Mouse (Mus musculus) C2C12 (cell line): Measurements from ENCODE around the gene Crym. TPM values are rescaled to one million over a fixed set of nuclear protein-coding genes. Genes with fewer than 3 reads are reported as not detected.

Source experiments
- H3K27me3 ChIP-seq: one replicate; pipeline ENCODE4 v1.6.1; 2011; ENCODE audit not compliant: control insufficient read depth, insufficient read depth, insufficient read length
- H3K36me3 ChIP-seq: one replicate; pipeline ENCODE4 v1.6.1; 2011; ENCODE audit not compliant: control insufficient read depth, insufficient read depth
- H3K4me3 ChIP-seq: one replicate; pipeline ENCODE4 v1.5.1; 2011; ENCODE audit warnings: mild to moderate bottlenecking, control low read depth; ENCODE audit not compliant: poor library complexity, insufficient read depth, severe bottlenecking
- H3K79me2 ChIP-seq: one replicate; pipeline ENCODE4 v1.6.1; 2011; ENCODE audit not compliant: control insufficient read depth, insufficient read depth
- H3K79me3 ChIP-seq: one replicate; pipeline ENCODE4 v1.6.1; 2011; ENCODE audit warnings: low read depth, control low read depth
- H3ac ChIP-seq: one replicate; pipeline ENCODE3; 2011; ENCODE audit warnings: low read depth; ENCODE audit not compliant: control insufficient read depth, insufficient read length
- CEBPB ChIP-seq: IDR thresholded peaks from one replicate; pipeline ENCODE4 v1.6.1; 2011; ENCODE audit warnings: low read depth, mild to moderate bottlenecking, control low read depth, moderate library complexity
- CTCF ChIP-seq: IDR thresholded peaks from one replicate; pipeline ENCODE4 v1.5.1; 2011; ENCODE audit not compliant: control insufficient read depth, insufficient read depth, insufficient read length
- FOSL1 ChIP-seq: IDR thresholded peaks from one replicate; pipeline ENCODE4 v1.8.0; 2011; ENCODE audit warnings: mild to moderate bottlenecking, low read length; ENCODE audit not compliant: poor library complexity, insufficient read depth, severe bottlenecking
- MAX ChIP-seq: IDR thresholded peaks from one replicate; pipeline ENCODE4 v1.6.1; 2011; ENCODE audit warnings: mild to moderate bottlenecking, control low read depth
- MYOD1 ChIP-seq: IDR thresholded peaks from one replicate; pipeline ENCODE4 v1.6.1; 2011; ENCODE audit warnings: low read depth; ENCODE audit not compliant: control insufficient read depth, insufficient read length
- MYOG ChIP-seq: IDR thresholded peaks from one replicate; pipeline ENCODE4 v1.6.1; 2011; ENCODE audit not compliant: control insufficient read depth, insufficient read length; ENCODE audit errors: extremely low read depth
- USF1 ChIP-seq: IDR thresholded peaks from one replicate; pipeline ENCODE4 v1.6.1; 2011; ENCODE audit warnings: low read depth, mild to moderate bottlenecking, control low read depth, moderate library complexity
- polyA plus RNA-seq: library from polyadenylated mRNA; unstranded; fragments of >200 nt; fragmentation: generic; extraction: Trizol; gene quantifications from one replicate; pipeline ENCODE4 v1.2.1, GENCODE M21; 2012; ENCODE audit warnings: missing spikeins

The Crym gene
- polyA plus RNA-seq, 1 experiment: not detected

DNA sequence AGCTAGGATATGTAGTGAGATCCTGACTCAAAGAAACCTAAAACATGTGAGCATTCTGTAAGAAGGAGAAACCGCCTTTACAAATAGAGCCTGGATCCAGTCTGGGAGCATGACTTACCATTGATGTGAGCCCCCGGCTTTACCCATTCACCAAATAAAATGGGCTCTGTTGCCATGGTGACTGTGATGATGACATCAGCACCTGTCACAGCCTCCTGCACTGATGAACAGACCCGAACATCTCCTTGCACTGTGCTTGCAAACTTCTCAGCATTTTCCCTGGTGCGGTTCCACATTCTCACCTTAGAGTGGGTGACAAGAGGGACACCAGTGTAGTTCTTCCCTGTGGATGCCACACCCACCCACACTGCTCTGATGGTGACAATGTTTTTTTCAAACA lies 6.7 kb downstream of the Crym start:
- Histone ChIP-seq H3K4me3 (no peak overlapping the region), H3ac (no peak overlapping the region), H3K36me3 (no peaks in the 10 kb centered on the region), H3K79me2 (no peaks in the 10 kb centered on the region), H3K79me3 (no peaks in the 10 kb centered on the region), H3K27me3 (no peaks in the 10 kb centered on the region)
- TF ChIP-seq MYOG: no peak
- no peak for TF ChIP-seq CEBPB
- TF ChIP-seq USF1: no peak
- TF ChIP-seq CTCF: no peak
- TF ChIP-seq MAX: no peak
- no peak for TF ChIP-seq FOSL1
- no peak for TF ChIP-seq MYOD1

DNA sequence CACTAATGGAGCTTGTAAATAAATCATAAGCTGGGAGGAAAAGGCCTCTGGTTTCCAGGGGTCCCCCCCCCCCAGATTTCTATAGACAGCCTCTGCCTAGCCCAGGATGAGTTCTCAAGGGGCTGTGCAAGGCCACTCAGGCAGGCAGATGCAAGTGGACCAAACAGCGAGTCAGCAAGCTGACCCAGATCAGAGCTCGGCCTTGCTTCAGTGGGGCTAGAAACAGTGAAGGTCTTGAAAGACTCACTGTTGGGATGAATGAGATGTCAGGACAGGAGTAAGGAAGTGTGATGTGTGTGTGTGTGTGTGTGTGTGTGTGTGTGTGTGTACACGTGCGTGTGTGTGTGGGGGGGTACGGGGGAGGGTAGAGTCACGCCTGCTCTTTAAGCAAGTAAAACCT lies 9.1 kb downstream of the Crym start:
- H3K79me2 ChIP-seq: no peaks in the 10 kb centered on the region
- no peak overlapping the region for H3ac ChIP-seq
- TF ChIP-seq CTCF (no peak), FOSL1 (no peak), MAX (no peak), MYOD1 (no peak), MYOG (no peak), CEBPB (no peak), USF1 (no peak)

DNA sequence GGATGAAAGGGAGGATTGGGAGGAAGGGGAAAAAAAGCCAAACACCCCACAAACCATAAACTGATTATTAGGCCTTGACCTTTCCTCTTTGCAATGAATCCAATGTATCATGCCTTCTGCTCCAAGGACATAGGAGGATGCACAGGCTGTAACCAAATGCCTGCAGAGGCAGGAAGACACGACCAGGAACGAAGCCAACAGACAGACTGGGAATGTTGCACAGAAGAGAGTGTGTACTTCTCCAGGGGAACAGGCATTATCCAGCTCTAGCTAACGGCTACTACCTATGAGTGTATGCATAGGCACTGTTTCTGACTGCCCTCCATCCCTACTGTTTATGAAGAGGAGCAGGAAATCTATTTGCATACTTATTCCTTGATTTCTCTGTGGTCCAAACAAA lies 9.7 kb downstream of the Crym start:
- H3K79me2 ChIP-seq: no peaks in the 10 kb centered on the region
- no peaks in the 10 kb centered on the region for H3K27me3 ChIP-seq
- H3K79me3 ChIP-seq: no peaks in the 10 kb centered on the region

More for the DNA sequence above, 9.1 kb downstream of the Crym start:
- Histone ChIP-seq H3K36me3 (no peaks in the 10 kb centered on the region), H3K4me3 (no peak overlapping the region), H3K79me3 (no peaks in the 10 kb centered on the region), H3K27me3 (no peaks in the 10 kb centered on the region)

DNA sequence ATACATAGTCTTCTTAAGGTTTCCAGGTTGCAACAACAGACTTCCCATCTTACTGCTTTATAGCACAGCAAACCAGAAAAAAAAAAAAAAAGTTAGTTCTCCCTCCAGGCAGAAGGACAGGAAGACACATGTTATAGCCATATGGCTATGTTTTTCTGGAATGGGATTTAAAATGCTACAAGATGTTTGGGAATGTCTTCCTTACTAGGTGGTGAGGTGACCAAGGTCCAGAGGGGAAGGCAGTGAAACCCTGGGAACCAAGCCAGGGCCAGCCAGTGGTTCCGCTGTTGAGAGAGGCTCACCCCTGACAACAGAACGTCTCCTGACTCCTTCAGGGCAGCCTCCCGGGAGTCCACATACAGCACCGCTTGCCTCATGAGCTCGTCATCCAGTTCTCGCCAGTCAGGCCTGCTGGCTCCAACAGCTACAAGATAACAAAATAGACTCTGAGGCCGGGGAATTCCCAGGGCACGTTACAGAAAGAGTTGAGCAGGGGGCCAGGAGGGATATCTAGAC lies 11.7 kb downstream of the Crym start:
- Histone ChIP-seq H3K79me2 (no peaks in the 10 kb centered on the region), H3ac (no peak overlapping the region), H3K27me3 (no peaks in the 10 kb centered on the region), H3K79me3 (no peaks in the 10 kb centered on the region), H3K36me3 (no peaks in the 10 kb centered on the region), H3K4me3 (no peak overlapping the region)
- TF ChIP-seq CTCF: no peak
- no peak for TF ChIP-seq CEBPB
- no peak for TF ChIP-seq MYOG
- no peak for TF ChIP-seq FOSL1
- no peak for TF ChIP-seq USF1
- no peak for TF ChIP-seq MAX
- TF ChIP-seq MYOD1: no peak

More for the DNA sequence above, 9.7 kb downstream of the Crym start:
- TF ChIP-seq CEBPB (no peak), MYOG (no peak), CTCF (no peak)
- H3ac ChIP-seq: no peak overlapping the region
- no peaks in the 10 kb centered on the region for H3K36me3 ChIP-seq
- no peak overlapping the region for H3K4me3 ChIP-seq

GRCm38 (mm10) chr7:120189369-120190149 lies 12.4 kb downstream of the Crym start:
- Histone ChIP-seq H3K27me3 (no peaks in the 10 kb centered on the region), H3K36me3 (no peaks in the 10 kb centered on the region), H3ac (no peak overlapping the region), H3K79me3 (no peaks in the 10 kb centered on the region), H3K4me3 (no peak overlapping the region), H3K79me2 (no peaks in the 10 kb centered on the region)
- no peak for TF ChIP-seq MYOD1
- no peak for TF ChIP-seq USF1
- no peak for TF ChIP-seq MAX
- no peak for TF ChIP-seq MYOG
- TF ChIP-seq FOSL1: no peak
- TF ChIP-seq CTCF: no peak
- TF ChIP-seq CEBPB: no peak

DNA sequence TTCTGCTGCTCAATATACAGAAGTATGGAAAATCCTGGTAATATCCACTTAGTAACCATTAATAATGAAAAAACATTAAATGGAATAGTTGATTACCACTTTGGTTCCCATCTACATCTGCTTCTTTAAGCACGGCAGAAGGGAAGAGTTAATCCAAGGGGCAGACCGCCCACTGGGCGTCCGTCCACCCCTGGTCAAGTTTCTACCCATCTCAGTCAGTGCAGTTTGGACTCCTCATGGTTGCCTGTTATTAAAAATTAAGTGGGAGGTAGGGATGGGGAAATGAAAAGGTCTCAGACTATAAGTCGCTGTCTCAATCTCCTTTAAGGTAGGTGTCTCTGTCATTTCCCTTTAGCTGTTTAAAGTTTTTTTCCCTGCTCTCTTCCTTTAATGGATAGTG lies 13.0 kb downstream of the Crym start:
- no peaks in the 10 kb centered on the region for H3K27me3 ChIP-seq
- TF ChIP-seq FOSL1 (no peak), CTCF (no peak), MYOD1 (no peak), CEBPB (no peak), USF1 (no peak), MAX (no peak), MYOG (no peak)
- no peaks in the 10 kb centered on the region for H3K79me2 ChIP-seq
- no peaks in the 10 kb centered on the region for H3K79me3 ChIP-seq
- no peaks in the 10 kb centered on the region for H3K36me3 ChIP-seq
- no peak overlapping the region for H3K4me3 ChIP-seq
- no peak overlapping the region for H3ac ChIP-seq

- no peaks in the 10 kb centered on the region for H3K36me3 ChIP-seq
- no peaks in the 10 kb centered on the region for H3K79me3 ChIP-seq
- TF ChIP-seq FOSL1 (no peak), MYOD1 (no peak), MYOG (no peak), USF1 (no peak), MAX (no peak), CTCF (no peak), CEBPB (no peak)
- no peaks in the 10 kb centered on the region for H3K79me2 ChIP-seq
- H3K27me3 ChIP-seq: no peaks in the 10 kb centered on the region
- H3ac ChIP-seq: no peak overlapping the region
- no peak overlapping the region for H3K4me3 ChIP-seq
These were observed 19.0 kb downstream of the Crym start for GRCm38 (mm10) chr7:120182891-120183290.
